Mouse (Mus musculus) Patski (cell line): ENCODE measurements at regions not wholly inside any gene's neighbourhood (a gene's known extent, or its start where the extent isn't known, plus 50 kb on each side); places are given as distances from the start of the nearest gene placed in this dataset.

Experiments
- ATAC-seq: fragments of 100-300 bp; one replicate; pipeline ENCODE4 v1.8.0; 2021
- CTCF ChIA-PET: fragments of 350-600 bp; sonication (Branson Sonifier 250); formaldehyde crosslinking; loops from one replicate; lab custom pipeline; 2022; ENCODE audit warnings: inconsistent platforms; lab: Charles Lee
- POLR2A ChIA-PET: fragments of 350-600 bp; sonication (Branson Sonifier 250); formaldehyde crosslinking; loops from one replicate; lab custom pipeline; 2022; ENCODE audit warnings: antibody characterized with exemption, inconsistent platforms; lab: Charles Lee
- DNase-seq: peaks from one replicate; pipeline ENCODE4 v3.0.0-alpha.2; 2011; ENCODE audit warnings: low read depth, low spot score
- H3K27me3 ChIP-seq: fragments of 371-371 bp; one replicate; pipeline ENCODE4 v1.5.1; 2021
- CTCF ChIP-seq: fragments of 100-300 bp; IDR thresholded peaks from one replicate; pipeline ENCODE4 v1.5.1; 2021
- in situ Hi-C: fragments of 300-500 bp; cut with MboI; formaldehyde crosslinking; loops from 3 replicates; pipeline ENCODE4 v1.11.1; 2018; ENCODE audit warnings: low pct_unique_long_range_greater_than_20kb, mixed read lengths

DNA sequence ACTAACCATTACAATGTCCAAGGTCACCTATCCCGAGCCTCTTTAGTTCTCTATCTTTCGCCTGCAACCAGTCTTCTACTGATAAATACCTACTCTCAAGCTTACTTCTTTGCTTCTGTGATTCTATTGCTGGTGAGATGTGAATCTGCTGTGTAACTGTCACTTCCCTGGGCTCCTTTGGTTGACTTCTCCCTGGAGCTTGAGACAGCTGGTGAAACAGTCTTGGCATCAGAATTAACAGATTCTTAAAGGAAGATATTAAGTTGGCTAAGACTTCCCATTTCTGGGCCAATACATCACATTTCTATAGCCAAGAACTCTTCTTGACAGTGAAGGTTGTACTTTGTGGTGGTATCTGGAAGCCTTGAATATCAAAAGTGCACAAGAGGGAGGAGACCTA is 239.8 kb upstream of the B3gat1 start:
- ATAC-seq (no peak), DNase-seq (no peak)
- in situ Hi-C loops, result no loop called here
- TF ChIP-seq CTCF, result no peak
- no peaks in the 10 kb centered on the region for H3K27me3 ChIP-seq
- ChIA-PET CTCF (no interaction called here), POLR2A (no interaction called here)

DNA sequence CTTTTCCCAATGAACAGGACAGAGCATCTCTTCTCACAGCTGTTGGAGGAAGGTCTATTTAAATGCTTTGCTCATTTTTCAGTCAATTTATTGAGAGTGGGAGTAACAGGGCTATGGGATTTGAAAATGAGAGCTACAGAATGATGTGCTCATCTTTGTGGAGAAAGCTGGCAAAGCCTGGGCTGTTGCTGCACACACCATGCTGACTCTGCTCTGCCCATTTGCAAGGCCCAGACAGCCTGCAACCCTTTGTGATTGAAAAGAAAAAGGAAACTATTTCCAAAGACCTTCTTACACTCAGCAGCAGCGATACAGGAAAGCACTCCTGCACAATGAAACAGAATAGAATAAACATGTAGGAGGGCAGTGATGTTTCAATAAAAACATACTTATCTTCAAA is 231.5 kb upstream of the B3gat1 start:
- ATAC-seq (no peak), DNase-seq (no peak)
- H3K27me3 ChIP-seq, result no peaks in the 10 kb centered on the region
- in situ Hi-C loops, result no loop called here
- ChIA-PET CTCF (interaction anchor here (1.1 kb wide), 1 partner anchor 13 kb away, joined by 4 read pairs; no protein-coding TSS in a partner anchor), POLR2A (no interaction called here)
- no peak for TF ChIP-seq CTCF

DNA sequence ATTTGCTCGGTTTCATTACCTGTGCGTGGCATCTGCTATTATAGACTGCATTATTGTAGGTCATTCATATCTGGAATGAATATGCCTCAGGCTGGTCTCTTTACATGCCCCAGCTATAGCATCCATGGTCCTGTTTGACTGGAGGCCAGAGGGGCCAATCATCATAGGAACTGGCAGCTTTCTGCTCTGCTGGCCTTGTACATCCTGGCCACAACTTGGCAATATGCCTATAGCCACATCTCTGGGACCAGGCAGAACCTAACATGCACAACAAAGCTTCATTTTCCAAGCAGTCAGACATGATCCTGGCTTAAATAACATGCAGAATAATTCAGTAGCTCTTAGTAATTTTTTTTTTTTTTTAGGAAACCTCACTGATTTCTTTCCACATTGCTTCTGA is 227.6 kb upstream of the B3gat1 start:
- in situ Hi-C loops, result no loop called here
- H3K27me3 ChIP-seq, result no peaks in the 10 kb centered on the region
- ChIA-PET CTCF (no interaction called here), POLR2A (interaction anchor here (0.6 kb wide), 1 partner anchor 29 kb away, joined by 4 read pairs; no protein-coding TSS in a partner anchor)
- no peak for TF ChIP-seq CTCF
- no peak for ATAC-seq
- DNase-seq, result no peak

DNA sequence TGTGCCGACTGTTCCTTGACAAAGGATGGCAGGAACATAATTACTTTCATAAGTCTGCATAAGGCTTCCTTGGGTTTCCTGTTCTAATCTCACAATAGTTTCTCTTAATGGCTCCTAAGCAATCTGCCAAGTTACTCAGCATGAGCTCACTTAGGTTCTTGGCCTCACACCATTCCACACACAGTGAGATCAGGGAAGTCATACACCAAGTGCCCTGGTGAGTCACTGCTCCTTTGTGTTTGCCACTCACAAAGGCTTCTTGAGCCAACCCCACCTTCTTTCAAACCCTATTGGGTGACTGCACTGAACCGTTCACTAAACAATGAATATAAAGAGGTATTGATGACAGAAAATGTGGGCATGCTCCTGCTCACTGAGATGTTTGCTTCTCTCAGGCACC is 214.9 kb upstream of the B3gat1 start:
- TF ChIP-seq CTCF, result no peak
- in situ Hi-C loops, result no loop called here
- no peaks in the 10 kb centered on the region for H3K27me3 ChIP-seq
- ATAC-seq (no peak), DNase-seq (no peak)
- POLR2A ChIA-PET, result no interaction called here
- CTCF ChIA-PET, result interaction anchor here (1.0 kb wide), 1 partner anchor 20 kb away, joined by 3 read pairs; no protein-coding TSS in a partner anchor

DNA sequence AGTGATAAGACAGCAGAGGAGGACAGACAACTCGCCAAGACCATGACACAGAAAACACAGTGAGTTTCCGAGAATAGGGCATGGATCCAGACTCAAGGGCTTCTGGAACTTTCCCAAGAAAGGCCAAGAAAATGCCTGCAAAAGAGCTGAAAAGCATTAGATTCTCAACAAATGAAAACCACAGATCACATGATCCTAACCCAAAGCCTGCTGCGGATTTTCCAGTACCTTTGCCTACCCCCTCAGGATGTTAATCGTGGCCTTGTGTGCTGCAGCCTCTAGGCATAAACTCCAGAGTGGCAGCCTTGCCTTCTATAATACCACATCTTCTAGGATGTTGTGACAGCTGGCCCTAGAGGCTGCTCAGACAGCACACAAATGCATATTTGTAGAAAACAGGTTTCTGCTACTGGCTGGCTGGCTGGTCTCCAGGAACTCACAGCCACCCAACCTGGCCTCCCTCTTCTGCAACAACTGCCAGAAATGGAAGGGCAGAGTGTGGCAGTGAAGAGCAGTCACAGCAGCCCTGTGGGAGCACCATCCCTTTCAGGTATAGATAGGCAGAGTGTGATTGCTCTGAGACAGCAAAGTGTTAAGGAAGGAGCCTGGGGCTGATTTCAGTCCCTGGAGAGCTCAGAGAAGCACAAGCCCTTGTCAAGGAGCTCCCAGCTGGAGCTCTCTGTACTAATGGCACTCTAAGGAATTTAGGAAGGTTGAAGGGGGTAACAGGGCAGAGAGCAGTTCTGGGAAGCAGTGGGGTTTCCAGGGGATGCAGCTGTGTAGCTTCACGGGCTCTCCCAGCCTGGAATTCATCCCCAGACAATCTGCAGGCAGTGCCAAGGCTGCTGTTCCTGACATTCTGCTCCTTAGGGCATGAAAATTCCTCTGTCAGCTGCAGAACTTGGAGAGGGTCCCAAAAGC is 213.7 kb upstream of the B3gat1 start:
- TF ChIP-seq CTCF, result no peak
- no peaks in the 10 kb centered on the region for H3K27me3 ChIP-seq
- in situ Hi-C loops, result no loop called here
- ATAC-seq, result no peak
- POLR2A ChIA-PET, result no interaction called here
- DNase-seq, result no peak
- CTCF ChIA-PET, result no interaction called here

DNA sequence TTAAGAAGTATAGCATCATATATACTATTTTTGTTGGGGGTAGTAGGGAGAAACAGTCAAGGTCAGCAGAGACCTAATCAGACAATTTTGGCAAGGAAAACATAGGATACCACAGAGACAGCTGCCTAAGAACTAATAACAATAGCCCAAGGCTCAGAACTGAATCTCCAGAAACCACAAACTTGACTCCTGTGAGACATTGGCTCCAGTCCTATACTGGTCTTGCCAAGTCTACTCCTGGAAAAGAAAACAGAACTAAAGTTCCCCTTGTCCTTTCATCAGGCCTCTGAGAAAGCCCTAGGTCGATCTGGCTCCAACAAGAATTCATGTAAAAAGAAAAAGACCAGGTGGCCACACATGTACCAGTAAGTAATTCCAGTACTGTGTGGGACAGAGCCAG is 209.4 kb upstream of the B3gat1 start:
- H3K27me3 ChIP-seq, result no peaks in the 10 kb centered on the region
- ATAC-seq, result no peak
- TF ChIP-seq CTCF, result no peak
- in situ Hi-C loops, result no loop called here
- ChIA-PET CTCF (no interaction called here), POLR2A (no interaction called here)
- no peak for DNase-seq

DNA sequence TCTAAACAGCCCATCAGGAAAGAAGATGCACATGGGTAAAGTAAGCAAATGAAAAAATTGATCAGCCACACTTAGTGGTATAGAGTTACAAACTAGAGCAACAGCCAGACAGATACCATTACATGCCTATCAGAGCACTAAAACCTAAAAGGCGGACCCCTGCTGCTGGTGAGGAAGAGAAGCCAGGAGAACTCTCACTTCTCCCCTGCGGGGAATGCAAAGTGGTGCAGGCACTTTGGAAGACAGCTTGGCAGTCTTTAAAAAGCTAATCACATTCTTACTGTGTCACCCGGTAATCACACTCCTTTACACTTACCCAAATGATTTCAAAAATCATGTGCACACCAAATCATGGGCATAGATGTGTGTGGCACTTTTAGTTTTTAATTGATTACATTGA is 204.8 kb upstream of the B3gat1 start:
- no peak for ATAC-seq

DNA sequence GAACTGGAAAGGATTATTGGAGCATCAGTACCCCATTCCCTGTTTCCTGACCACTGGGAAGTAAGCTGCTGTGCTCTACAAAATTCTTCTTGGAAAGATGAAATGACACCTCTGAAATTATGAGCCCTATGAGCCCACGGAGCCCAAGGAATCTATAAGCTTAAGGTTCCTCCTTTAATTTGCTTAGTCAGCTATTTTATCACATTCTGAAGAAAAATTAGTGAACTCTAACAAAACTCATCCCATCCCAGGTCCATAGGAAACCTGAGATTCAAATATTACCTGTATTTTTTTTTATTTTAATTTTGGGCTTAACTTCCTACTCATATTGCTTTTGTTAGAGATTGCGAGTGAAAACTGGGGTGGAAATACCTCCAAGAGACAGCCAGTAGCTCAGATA is 194.5 kb upstream of the B3gat1 start:
- in situ Hi-C loops, result no loop called here
- POLR2A ChIA-PET, result no interaction called here

More for the DNA sequence above, 204.8 kb upstream of the B3gat1 start:
- no peaks in the 10 kb centered on the region for H3K27me3 ChIP-seq
- TF ChIP-seq CTCF, result no peak
- CTCF ChIA-PET, result interaction anchor here (0.9 kb wide), 1 partner anchor 18 kb away, joined by 3 read pairs; no protein-coding TSS in a partner anchor
- in situ Hi-C loops, result no loop called here
- DNase-seq, result no peak
- POLR2A ChIA-PET, result no interaction called here

DNA sequence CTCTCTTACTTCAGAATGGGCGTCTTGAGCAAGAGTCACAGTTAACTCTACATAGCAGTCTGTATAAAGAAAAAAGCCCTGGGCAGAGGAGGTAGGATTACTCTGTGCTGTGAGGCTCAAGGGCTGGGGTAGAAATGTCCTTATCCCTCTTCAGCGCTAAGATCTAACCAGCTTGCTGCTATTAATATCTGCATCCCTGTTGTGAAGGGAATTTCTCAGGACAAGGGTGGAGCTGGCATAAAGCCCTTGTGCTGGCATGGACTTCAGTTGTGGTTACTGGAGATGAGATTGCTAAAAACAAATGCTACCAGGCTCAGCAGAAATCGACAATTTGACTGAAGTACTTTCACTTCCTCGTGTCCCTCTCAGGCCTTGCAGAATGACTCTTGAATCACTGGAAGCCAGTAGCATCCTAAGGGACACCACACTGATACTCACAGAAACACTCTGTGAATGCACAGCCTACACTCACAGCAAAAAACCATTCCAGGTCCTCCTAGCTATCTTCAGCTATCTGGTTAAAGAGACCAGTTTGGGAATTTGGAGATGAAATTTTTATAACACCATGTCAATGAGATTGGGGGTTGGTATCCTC is 185.1 kb upstream of the B3gat1 start:
- no peak for DNase-seq
- no peak for TF ChIP-seq CTCF

More for the DNA sequence above, 194.5 kb upstream of the B3gat1 start:
- H3K27me3 ChIP-seq, result no peaks in the 10 kb centered on the region
- no peak for TF ChIP-seq CTCF
- CTCF ChIA-PET, result interaction anchor here (1.0 kb wide), 1 partner anchor 20 kb away, joined by 3 read pairs; no protein-coding TSS in a partner anchor
- ATAC-seq (no peak), DNase-seq (no peak)

DNA sequence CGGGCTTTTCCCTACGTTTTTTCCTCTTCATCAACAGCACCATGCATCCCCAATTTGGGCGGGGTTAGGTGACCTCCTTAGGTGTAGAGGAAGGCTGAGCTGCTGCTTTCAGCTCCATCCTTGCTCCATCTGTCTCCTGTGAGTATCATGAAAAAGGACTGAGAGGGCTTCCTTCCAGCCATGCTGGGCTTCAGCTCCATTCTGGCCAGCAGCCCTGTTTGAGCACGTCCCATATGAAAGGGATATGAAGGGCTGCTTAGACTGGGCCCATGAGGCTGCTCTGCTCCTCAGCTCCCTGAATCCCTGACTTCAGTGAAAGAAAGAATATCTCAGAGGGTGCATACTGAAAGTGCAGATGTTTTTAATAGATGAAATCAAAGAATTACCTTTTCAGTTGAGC is 184.4 kb upstream of the B3gat1 start:
- ChIA-PET CTCF (no interaction called here), POLR2A (no interaction called here)
- no peak for TF ChIP-seq CTCF
- in situ Hi-C loops, result no loop called here
- no peak for DNase-seq
- no peak for ATAC-seq
- no peaks in the 10 kb centered on the region for H3K27me3 ChIP-seq

More for the DNA sequence above, 185.1 kb upstream of the B3gat1 start:
- no peak for ATAC-seq
- H3K27me3 ChIP-seq, result no peaks in the 10 kb centered on the region
- POLR2A ChIA-PET, result no interaction called here
- in situ Hi-C loops, result no loop called here
- CTCF ChIA-PET, result no interaction called here

DNA sequence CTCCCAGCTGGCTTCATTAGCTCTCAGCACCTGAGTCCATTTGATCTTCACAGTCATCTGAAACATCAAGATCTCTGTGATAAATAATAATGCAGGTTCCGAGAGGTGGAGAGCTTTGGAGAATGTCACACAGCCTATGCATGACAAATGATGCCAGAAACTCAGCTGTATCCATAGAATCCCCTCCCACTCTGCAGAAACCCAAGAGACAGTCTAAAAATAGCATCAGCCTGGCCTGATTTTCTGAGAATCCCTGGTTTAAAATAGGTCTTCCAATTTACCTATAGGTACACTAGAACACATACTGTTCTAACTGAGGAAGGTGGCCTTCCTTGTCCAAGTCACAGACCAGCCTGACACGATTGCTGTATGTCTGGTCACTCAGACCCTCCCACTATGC is 184.0 kb upstream of the B3gat1 start:
- in situ Hi-C loops, result no loop called here
- no peak for ATAC-seq
- no peak for TF ChIP-seq CTCF
- ChIA-PET POLR2A (no interaction called here), CTCF (no interaction called here)
- DNase-seq, result no peak
- H3K27me3 ChIP-seq, result no peaks in the 10 kb centered on the region
